Mouse (Mus musculus): ENCODE measurements around the gene Dazl.
A peak's percentile ranks its signal among the peaks of the same experiment; 100 is the strongest.

Dazl gene

GRCm38 (mm10) chr17:50293241-50293731 is at the start of gene Dazl:
TSS of gene Dazl (minus strand) at chr17:50293636.
- DNase-seq (ENCODE audit: inconsistent ontology term) = no peak

- no peak for DNase-seq (ENCODE audit: inconsistent ontology term)
Measured at GRCm38 (mm10) chr17:50341850-50342544, 48.6 kb upstream of the Dazl start.

GRCm38 (mm10) chr17:50338901-50339300 is 45.5 kb upstream of the Dazl start:
- no peak for DNase-seq (ENCODE audit: inconsistent ontology term)

- no peak for DNase-seq (ENCODE audit: inconsistent ontology term)
Measured at GRCm38 (mm10) chr17:50335776-50336175, 42.3 kb upstream of the Dazl start.

GRCm38 (mm10) chr17:50334694-50335093 is 41.3 kb upstream of the Dazl start:
- DNase-seq (ENCODE audit: inconsistent ontology term) = no peak

GRCm38 (mm10) chr17:50332012-50332300 is 38.5 kb upstream of the Dazl start:
- DNase-seq (ENCODE audit: inconsistent ontology term) = no peak

GRCm38 (mm10) chr17:50331171-50332011 is 38.0 kb upstream of the Dazl start:
- no peak for DNase-seq (ENCODE audit: inconsistent ontology term)

GRCm38 (mm10) chr17:50330245-50330644 is 36.8 kb upstream of the Dazl start:
- DNase-seq (ENCODE audit: inconsistent ontology term) = no peak

- no peak for DNase-seq (ENCODE audit: inconsistent ontology term)
Measured at GRCm38 (mm10) chr17:50324658-50325057, 31.2 kb upstream of the Dazl start.

- DNase-seq (ENCODE audit: inconsistent ontology term) = no peak
Measured at GRCm38 (mm10) chr17:50318810-50319209, 25.4 kb upstream of the Dazl start.

- peak; percentile 64 for DNase-seq (ENCODE audit: inconsistent ontology term)
Measured at GRCm38 (mm10) chr17:50316216-50317150, 23.0 kb upstream of the Dazl start.

GRCm38 (mm10) chr17:50310148-50310802 is 16.8 kb upstream of the Dazl start:
- DNase-seq (ENCODE audit: inconsistent ontology term) = no peak

- no peak for DNase-seq (ENCODE audit: inconsistent ontology term)
Measured at GRCm38 (mm10) chr17:50309512-50310072, 16.2 kb upstream of the Dazl start.

- DNase-seq (ENCODE audit: inconsistent ontology term) = no peak
Measured at GRCm38 (mm10) chr17:50308880-50309279, 15.4 kb upstream of the Dazl start.

- DNase-seq (ENCODE audit: inconsistent ontology term) = no peak
Measured at GRCm38 (mm10) chr17:50308059-50308647, 14.7 kb upstream of the Dazl start.

GRCm38 (mm10) chr17:50302867-50303266 is 9.4 kb upstream of the Dazl start:
- DNase-seq (ENCODE audit: inconsistent ontology term) = no peak

- no peak for DNase-seq (ENCODE audit: inconsistent ontology term)
Measured at GRCm38 (mm10) chr17:50300171-50300841, 6.9 kb upstream of the Dazl start.

- no peak for DNase-seq (ENCODE audit: inconsistent ontology term)
Measured at GRCm38 (mm10) chr17:50298821-50299220, 5.4 kb upstream of the Dazl start.

GRCm38 (mm10) chr17:50294726-50295125 is 1.3 kb upstream of the Dazl start:
- DNase-seq (ENCODE audit: inconsistent ontology term) = no peak

- peak; percentile 95 for DNase-seq (ENCODE audit: inconsistent ontology term)
Measured at GRCm38 (mm10) chr17:50292661-50293171, 720 bp downstream of the Dazl start.
